Mouse (Mus musculus) megakaryocyte-erythroid progenitor cell, adult 5-6 weeks (primary cell): Measurements from ENCODE around the gene Vapb. TPM values are rescaled to one million over a fixed set of nuclear protein-coding genes. Genes with fewer than 3 reads are reported as not detected.

ENCODE experiments used
- ATAC-seq: replicated peaks from 2 replicates; pipeline ENCODE4 v1.8.0; 2016; ENCODE audit warnings: mild to moderate bottlenecking, inconsistent platforms; ENCODE audit not compliant: severe bottlenecking, poor library complexity, low FRiP score, low TSS enrichment
- total RNA-seq, 2 experiments: library from RNA; stranded (forward) in 1 of 2; stranded (reverse) in 1 of 2; fragments of 200-1000, 215-1000 nt in 1 of 2; fragments of >200 nt in 1 of 2; fragmentation: Nextera tagmentation in 1 of 2; gene quantifications; 2 replicates each; pipeline ENCODE4 v1.2.3; 2014 to 2017

The Vapb gene
- total RNA-seq, 2 experiments from 2014 or later, result 5.2 to 46.8 TPM

GRCm38 (mm10) chr2:173810851-173811130 is 73.5 kb downstream of the Vapb start:
- ATAC-seq, result no peak

GRCm38 (mm10) chr2:173811850-173812249 is 74.5 kb downstream of the Vapb start:
- peak; percentile 41; the same call in 1 of the 2 replicates for ATAC-seq

GRCm38 (mm10) chr2:173813071-173813470 is 75.8 kb downstream of the Vapb start:
- ATAC-seq, result no peak

DNA sequence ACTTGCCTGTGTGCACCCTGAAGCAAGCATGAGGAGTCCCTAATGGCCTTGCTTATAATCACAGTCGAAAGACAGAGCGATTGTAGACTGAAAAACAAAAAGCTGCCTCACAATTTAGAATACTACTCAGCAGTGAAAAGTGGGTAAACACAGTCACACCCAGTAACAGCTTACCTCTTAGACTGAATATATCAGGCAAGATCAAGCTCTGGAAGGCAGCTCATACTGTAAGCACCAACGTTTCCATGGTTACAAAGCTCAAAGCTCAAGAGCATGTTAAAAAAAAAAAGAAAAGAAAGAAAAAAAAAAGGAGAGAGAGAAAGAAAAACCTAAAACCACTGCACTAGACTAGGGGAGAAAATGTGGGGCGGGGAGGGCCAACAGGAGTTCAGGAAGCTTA is 89.0 kb downstream of the Vapb start:
- ATAC-seq, result no peak

DNA sequence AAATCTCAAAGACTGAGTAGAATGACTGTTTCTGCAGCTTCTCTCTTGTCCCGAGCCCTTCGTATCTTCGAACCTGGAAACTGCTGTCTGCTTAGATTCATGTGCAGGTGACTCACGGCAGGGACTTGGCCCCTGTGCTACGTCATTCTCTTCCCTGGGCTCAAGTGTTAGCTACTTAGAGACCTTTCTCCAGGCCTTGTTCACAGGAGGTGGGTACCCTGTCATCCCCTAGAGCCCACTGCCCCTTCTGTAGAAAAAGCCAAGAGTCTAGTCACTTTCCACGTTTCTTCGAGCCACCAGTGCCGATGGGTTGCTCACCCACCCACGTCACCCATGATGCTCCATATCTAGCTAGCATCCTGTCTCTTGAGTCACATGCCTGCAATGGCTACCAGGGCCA is 89.9 kb downstream of the Vapb start:
- ATAC-seq, result no peak

- no peak for ATAC-seq
Observed at GRCm38 (mm10) chr2:173828134-173828533, 90.8 kb downstream of the Vapb start.

GRCm38 (mm10) chr2:173832828-173833492 is 95.6 kb downstream of the Vapb start:
- ATAC-seq, result no peak

Other genes with a start within 250 kb of the Vapb start
- gene 1700021F07Rik, start 214.9 kb upstream of the Vapb start, total RNA-seq (2014; fragmentation: Nextera tagmentation), result not detected in 2 replicates
- not detected in 2 replicates for gene 1700021F07Rik, start 214.9 kb upstream of the Vapb start, total RNA-seq (2017)
- gene Ankrd60, start 159.1 kb upstream of the Vapb start, total RNA-seq (2014; fragmentation: Nextera tagmentation), result not detected in 2 replicates
- not detected in 2 replicates for gene Ankrd60, start 159.1 kb upstream of the Vapb start, total RNA-seq (2017)
- 18.1 and 20.7 TPM in 2 replicates for gene Rab22a, start 77.8 kb upstream of the Vapb start, total RNA-seq (2014; fragmentation: Nextera tagmentation)
- 13.3 and 16.8 TPM in 2 replicates for gene Rab22a, start 77.8 kb upstream of the Vapb start, total RNA-seq (2017)
- gene 1700010B08Rik, start 18.1 kb upstream of the Vapb start, total RNA-seq (2014; fragmentation: Nextera tagmentation), result not detected in 2 replicates
- 0.38 TPM in 1 of 2 replicates, not detected in the other for gene 1700010B08Rik, start 18.1 kb upstream of the Vapb start, total RNA-seq (2017)